Mouse (Mus musculus): ENCODE data around the gene Arhgef1. TPM values are rescaled to one million over a fixed set of nuclear protein-coding genes. Genes with fewer than 3 reads are reported as not detected.

The Arhgef1 gene
- 47.0 and 62.1 TPM in 2 replicates for polyA plus RNA-seq (2015; fragmentation: Nextera tagmentation; extraction: Ambion mirVana)

DNA sequence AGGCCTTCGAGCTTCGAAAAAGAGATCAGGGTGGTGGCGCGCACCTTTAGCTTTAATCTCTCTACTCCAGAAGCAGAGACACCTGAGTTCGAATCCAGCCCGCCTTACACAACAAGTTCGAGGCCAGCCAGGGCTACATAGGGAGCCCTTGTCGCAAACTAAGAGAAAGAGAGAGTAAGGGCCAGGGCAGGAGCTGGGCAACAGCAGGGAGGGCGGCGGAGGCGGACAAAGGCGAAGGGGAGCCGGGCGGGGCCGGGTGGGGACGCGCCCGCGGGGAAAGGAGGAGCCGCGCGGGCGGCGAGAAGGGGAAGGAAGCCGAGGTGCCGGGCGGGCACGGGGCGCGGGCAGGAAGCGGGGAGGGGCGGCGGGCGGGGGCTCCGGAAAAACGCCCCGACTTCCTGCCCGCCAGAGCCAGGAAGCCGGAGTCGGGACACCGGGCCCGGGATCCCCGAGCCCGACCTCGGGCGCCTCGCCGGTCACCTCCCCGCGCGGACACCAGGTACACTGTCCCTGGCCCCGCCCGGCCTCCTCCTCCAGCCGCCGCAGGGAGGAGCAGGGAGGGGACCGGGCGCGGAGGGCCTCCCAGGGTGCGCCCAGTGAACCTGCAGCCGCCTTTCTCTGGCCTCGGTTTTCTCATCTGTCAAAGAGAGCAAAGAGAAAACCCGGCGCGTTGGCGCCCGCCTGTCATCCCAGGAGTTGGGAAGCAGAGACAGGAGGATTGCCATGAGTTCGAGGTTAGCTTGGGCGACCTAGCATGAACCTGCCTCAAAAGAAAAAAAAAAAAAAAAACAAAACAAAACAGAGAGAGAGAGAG is at the start of gene Arhgef1:
TSS of gene Arhgef1 (plus strand) at position 283 of the 814 bp plus-strand sequence.
- Histone ChIP-seq H3K4me1 (ENCODE audit: control insufficient read depth, insufficient read depth, low read depth, low read length) (peaks cover 13% of the 10 kb centered on the region), H3K9me3 (ENCODE audit: control insufficient read depth, low read length) (no peaks in the 10 kb centered on the region), H3K27ac (ENCODE audit: low read depth, low read length) (peak within 1 kb of the TSS; percentile 62), H3K4me3 (ENCODE audit: low read length) (peak within 1 kb of the TSS; percentile 62), H3K9ac (ENCODE audit: low read depth, low read length) (peak within 1 kb of the TSS; percentile 80), H3K27me3 (replicated peaks; ENCODE audit: control insufficient read depth, insufficient read depth, low read length) (no peaks in the 10 kb centered on the region), H3K36me3 (ENCODE audit: control insufficient read depth, insufficient read depth, low read length) (no peaks in the 10 kb centered on the region), H3K4me2 (ENCODE audit: low read length) (peak within 1 kb of the TSS; percentile 79)
- WGBS, result 8% methylated on average over 48 of the region's 68 CpGs
- ATAC-seq, result no peak

DNA sequence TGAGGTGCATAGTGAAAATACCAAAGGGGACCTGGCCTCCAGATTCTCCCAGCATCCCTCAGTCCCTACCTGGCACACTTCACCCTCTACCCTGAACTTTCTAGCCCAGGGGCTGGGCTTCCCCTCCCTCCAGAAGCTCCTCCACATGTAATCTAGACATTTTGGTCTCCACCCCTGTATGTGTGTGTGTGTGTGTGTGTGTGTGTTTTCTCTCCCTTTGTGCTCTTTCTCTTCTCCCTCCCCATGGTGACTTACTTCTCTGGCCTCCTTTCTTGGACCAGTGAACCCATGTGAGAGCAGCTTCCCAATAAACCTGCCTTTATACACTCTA is 49.5 kb upstream of the Arhgef1 start:
- no peak overlapping the region for H3K4me3 ChIP-seq (ENCODE audit: low read length)
- no peaks in the 10 kb centered on the region for H3K9me3 ChIP-seq (ENCODE audit: control insufficient read depth, low read length)
- no peak overlapping the region for H3K4me2 ChIP-seq (ENCODE audit: low read length)
- no peak overlapping the region for H3K9ac ChIP-seq (ENCODE audit: low read depth, low read length)
- H3K27ac ChIP-seq (ENCODE audit: low read depth, low read length), result no peak overlapping the region
- ATAC-seq, result no peak
- H3K36me3 ChIP-seq (ENCODE audit: control insufficient read depth, insufficient read depth, low read length), result no peaks in the 10 kb centered on the region
- H3K4me1 ChIP-seq (ENCODE audit: control insufficient read depth, insufficient read depth, low read depth, low read length), result no peaks in the 10 kb centered on the region
- H3K27me3 ChIP-seq (replicated peaks; ENCODE audit: control insufficient read depth, insufficient read depth, low read length), result no peaks in the 10 kb centered on the region

DNA sequence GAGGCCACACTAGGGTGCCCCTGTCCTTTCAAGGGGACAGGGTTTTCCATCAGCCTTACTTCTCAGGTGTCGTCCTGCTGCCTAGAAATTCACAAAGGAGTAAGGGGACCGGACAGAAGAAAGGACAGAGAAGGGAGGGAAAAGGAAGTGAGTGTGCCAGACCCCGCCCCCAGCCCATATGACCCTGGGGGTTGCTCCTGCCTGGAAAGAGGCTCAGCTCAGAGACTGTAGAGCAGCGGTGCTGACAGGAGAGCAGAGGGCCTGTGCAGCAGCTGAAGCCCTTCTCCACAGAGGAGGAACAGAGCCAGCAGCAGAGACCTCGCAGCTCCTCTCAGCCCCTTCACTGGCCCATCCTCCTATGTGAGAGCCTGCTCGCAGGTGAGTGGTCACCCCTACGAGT is 49.0 kb upstream of the Arhgef1 start:
- H3K4me3 ChIP-seq (ENCODE audit: low read length), result no peak overlapping the region
- H3K4me1 ChIP-seq (ENCODE audit: control insufficient read depth, insufficient read depth, low read depth, low read length), result no peaks in the 10 kb centered on the region
- H3K9me3 ChIP-seq (ENCODE audit: control insufficient read depth, low read length), result no peaks in the 10 kb centered on the region
- H3K27me3 ChIP-seq (replicated peaks; ENCODE audit: control insufficient read depth, insufficient read depth, low read length), result no peaks in the 10 kb centered on the region
- H3K27ac ChIP-seq (ENCODE audit: low read depth, low read length), result no peak overlapping the region
- ATAC-seq, result no peak
- H3K4me2 ChIP-seq (ENCODE audit: low read length), result no peak overlapping the region
- no peaks in the 10 kb centered on the region for H3K36me3 ChIP-seq (ENCODE audit: control insufficient read depth, insufficient read depth, low read length)
- no peak overlapping the region for H3K9ac ChIP-seq (ENCODE audit: low read depth, low read length)
- 40% methylated on average over 7 of the region's 7 CpGs for WGBS

DNA sequence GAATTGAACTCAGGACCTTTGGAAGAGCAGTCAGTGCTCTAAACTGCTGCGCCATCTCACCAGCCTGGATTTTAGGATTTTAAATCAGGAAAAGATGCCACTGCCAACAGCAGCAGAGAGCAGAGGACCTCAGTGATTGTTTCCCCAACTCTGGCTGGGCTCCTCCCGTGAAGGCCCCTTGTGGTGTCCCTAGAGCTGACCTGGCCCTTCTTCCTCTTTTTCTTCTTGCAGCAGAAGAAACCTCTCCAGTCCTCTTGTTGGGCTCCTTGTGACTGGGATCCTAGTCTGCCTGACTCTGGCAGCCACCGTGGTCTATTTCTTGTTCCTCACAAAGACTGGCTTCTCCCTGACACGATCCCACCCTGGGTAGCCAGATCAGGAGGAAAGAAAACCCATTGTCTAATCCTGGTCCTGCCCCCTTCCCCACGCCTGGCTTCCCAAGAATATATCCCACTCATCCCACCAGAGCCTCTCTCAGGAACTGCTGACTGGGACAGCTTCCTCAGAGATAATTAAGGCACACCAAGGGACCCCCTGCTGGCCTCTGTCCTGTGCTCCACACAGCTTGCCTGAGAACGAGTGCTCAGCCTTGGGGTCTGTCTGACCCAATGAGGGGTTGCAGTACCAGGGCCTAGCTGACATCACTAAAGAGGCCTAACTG is 46.1 kb upstream of the Arhgef1 start:
- H3K36me3 ChIP-seq (ENCODE audit: control insufficient read depth, insufficient read depth, low read length), result no peaks in the 10 kb centered on the region
- no peak overlapping the region for H3K27ac ChIP-seq (ENCODE audit: low read depth, low read length)
- 33% methylated on average over 6 of the region's 6 CpGs for WGBS
- no peak overlapping the region for H3K4me3 ChIP-seq (ENCODE audit: low read length)
- ATAC-seq, result no peak
- no peaks in the 10 kb centered on the region for H3K9me3 ChIP-seq (ENCODE audit: control insufficient read depth, low read length)
- H3K4me2 ChIP-seq (ENCODE audit: low read length), result no peak overlapping the region
- no peaks in the 10 kb centered on the region for H3K4me1 ChIP-seq (ENCODE audit: control insufficient read depth, insufficient read depth, low read depth, low read length)
- no peak overlapping the region for H3K9ac ChIP-seq (ENCODE audit: low read depth, low read length)
- H3K27me3 ChIP-seq (replicated peaks; ENCODE audit: control insufficient read depth, insufficient read depth, low read length), result no peaks in the 10 kb centered on the region

DNA sequence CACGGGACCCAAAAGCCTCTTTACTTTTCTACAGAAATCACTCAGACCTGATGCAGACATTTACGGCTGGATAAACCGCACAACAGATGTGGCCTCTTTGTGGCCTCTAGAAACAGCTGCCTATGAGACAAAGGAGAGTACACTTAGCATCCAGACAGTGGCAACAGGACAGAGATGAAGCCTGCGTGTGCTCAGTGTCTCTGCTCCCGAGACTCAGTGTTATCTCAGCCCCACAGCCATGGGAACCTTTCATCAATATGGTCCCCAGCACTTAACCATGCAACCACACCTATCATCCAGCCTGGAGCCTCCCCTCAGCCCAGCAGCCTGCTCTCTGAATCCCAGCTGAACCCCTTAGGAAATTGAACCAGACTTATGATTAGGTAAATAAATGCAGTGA is 43.5 kb upstream of the Arhgef1 start:
- WGBS, result 74% methylated on average over 5 of the region's 5 CpGs
- no peak overlapping the region for H3K9ac ChIP-seq (ENCODE audit: low read depth, low read length)
- no peaks in the 10 kb centered on the region for H3K36me3 ChIP-seq (ENCODE audit: control insufficient read depth, insufficient read depth, low read length)

DNA sequence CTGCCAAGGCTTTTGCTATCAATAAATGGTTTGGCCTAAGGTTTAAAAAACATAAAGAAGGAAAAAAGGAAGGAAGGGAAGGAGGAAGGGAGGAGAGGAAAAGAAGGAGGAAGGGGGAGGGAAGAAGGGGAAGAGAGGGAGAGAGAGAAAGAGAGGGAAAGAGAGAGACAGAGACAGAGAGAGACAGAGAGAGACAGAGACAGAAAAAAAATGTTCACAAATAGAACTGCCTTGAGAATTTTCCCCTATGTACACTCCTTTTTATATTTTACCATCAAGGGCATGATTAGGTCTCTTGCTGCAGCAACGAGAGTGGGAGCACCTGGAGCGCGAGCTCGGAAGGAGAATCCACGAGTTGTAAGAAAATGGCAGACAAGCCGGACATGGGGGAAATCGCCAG is 40.8 kb upstream of the Arhgef1 start, which contains the start of gene Gm9844:
TSS of gene Gm9844 (plus strand) at position 301 of the 400 bp plus-strand sequence.
- Histone ChIP-seq H3K36me3 (ENCODE audit: control insufficient read depth, insufficient read depth, low read length) (no peaks in the 10 kb centered on the region), H3K9ac (ENCODE audit: low read depth, low read length) (no peak within 1 kb of the TSS), H3K27ac (ENCODE audit: low read depth, low read length) (no peak within 1 kb of the TSS), H3K27me3 (replicated peaks; ENCODE audit: control insufficient read depth, insufficient read depth, low read length) (no peaks in the 10 kb centered on the region; the same call in 1 of the 2 replicates), H3K4me2 (ENCODE audit: low read length) (no peak within 1 kb of the TSS), H3K9me3 (ENCODE audit: control insufficient read depth, low read length) (no peaks in the 10 kb centered on the region), H3K4me1 (ENCODE audit: control insufficient read depth, insufficient read depth, low read depth, low read length) (no peaks in the 10 kb centered on the region), H3K4me3 (ENCODE audit: low read length) (no peak within 1 kb of the TSS)
- ATAC-seq, result no peak
- WGBS, result 89% methylated on average over 7 of the region's 7 CpGs

More for the DNA sequence above, 43.5 kb upstream of the Arhgef1 start:
- Histone ChIP-seq H3K27ac (ENCODE audit: low read depth, low read length) (no peak overlapping the region), H3K4me2 (ENCODE audit: low read length) (no peak overlapping the region), H3K4me3 (ENCODE audit: low read length) (no peak overlapping the region), H3K9me3 (ENCODE audit: control insufficient read depth, low read length) (no peaks in the 10 kb centered on the region), H3K4me1 (ENCODE audit: control insufficient read depth, insufficient read depth, low read depth, low read length) (no peaks in the 10 kb centered on the region), H3K27me3 (replicated peaks; ENCODE audit: control insufficient read depth, insufficient read depth, low read length) (no peaks in the 10 kb centered on the region)
- no peak for ATAC-seq

DNA sequence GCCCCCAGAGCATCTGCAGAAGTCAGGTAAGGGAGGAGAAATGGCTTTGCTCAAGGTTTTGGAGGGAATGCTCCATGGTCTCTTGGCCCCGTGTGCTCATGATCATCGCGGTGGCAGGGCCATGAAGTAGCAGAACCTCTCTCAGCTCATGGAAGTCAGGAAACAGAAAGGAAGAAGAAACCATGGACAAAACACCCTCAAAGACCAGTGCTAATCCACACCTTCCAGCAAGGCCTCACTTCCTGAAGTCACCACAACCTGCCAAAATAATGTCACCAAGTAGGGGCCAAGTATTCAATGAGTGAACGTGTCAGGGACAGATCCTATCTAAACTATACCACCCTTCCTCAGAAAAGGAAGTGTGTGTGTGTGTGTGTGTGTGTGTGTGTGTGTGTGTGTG is 39.9 kb upstream of the Arhgef1 start:
- no peak overlapping the region for H3K27ac ChIP-seq (ENCODE audit: low read depth, low read length)
- no peak overlapping the region for H3K9ac ChIP-seq (ENCODE audit: low read depth, low read length)
- ATAC-seq, result no peak
- no peak overlapping the region for H3K4me3 ChIP-seq (ENCODE audit: low read length)
- no peaks in the 10 kb centered on the region for H3K4me1 ChIP-seq (ENCODE audit: control insufficient read depth, insufficient read depth, low read depth, low read length)
- no peaks in the 10 kb centered on the region for H3K36me3 ChIP-seq (ENCODE audit: control insufficient read depth, insufficient read depth, low read length)
- H3K9me3 ChIP-seq (ENCODE audit: control insufficient read depth, low read length), result no peaks in the 10 kb centered on the region
- 90% methylated on average over 4 of the region's 4 CpGs for WGBS
- no peaks in the 10 kb centered on the region; the same call in 1 of the 2 replicates for H3K27me3 ChIP-seq (replicated peaks; ENCODE audit: control insufficient read depth, insufficient read depth, low read length)
- H3K4me2 ChIP-seq (ENCODE audit: low read length), result no peak overlapping the region

DNA sequence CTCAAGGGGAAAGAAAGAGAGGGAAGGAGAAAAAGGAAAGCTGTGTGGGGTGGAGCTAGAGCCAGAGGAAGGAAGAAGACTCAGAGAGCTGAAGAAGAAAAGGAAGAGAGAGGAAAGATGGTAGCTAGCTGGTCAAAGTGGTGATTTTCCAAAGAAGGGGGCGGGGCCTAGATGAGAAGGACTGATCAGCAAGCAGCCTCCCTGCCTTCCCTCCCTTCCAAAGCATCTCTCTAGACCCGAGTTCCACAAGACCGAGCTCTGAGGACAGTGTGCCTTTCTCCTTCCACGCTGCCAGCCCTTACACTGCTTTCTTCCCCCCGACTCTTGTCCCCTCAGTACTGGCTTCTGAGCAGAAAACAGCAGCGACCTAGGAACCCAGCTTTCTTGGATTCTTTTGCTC is 38.6 kb upstream of the Arhgef1 start:
- no peaks in the 10 kb centered on the region; the same call in 1 of the 2 replicates for H3K27me3 ChIP-seq (replicated peaks; ENCODE audit: control insufficient read depth, insufficient read depth, low read length)
- WGBS, result 27% methylated on average over 6 of the region's 6 CpGs
- H3K27ac ChIP-seq (ENCODE audit: low read depth, low read length), result no peak overlapping the region
- ATAC-seq, result no peak
- no peak overlapping the region for H3K4me3 ChIP-seq (ENCODE audit: low read length)
- 0 out of 2 replicates have a peak overlapping the region, but pooled peaks have one; percentile 11 for H3K9ac ChIP-seq (ENCODE audit: low read depth, low read length)
- H3K9me3 ChIP-seq (ENCODE audit: control insufficient read depth, low read length), result no peaks in the 10 kb centered on the region
- no peak overlapping the region for H3K4me2 ChIP-seq (ENCODE audit: low read length)
- H3K36me3 ChIP-seq (ENCODE audit: control insufficient read depth, insufficient read depth, low read length), result no peaks in the 10 kb centered on the region
- H3K4me1 ChIP-seq (ENCODE audit: control insufficient read depth, insufficient read depth, low read depth, low read length), result no peaks in the 10 kb centered on the region

DNA sequence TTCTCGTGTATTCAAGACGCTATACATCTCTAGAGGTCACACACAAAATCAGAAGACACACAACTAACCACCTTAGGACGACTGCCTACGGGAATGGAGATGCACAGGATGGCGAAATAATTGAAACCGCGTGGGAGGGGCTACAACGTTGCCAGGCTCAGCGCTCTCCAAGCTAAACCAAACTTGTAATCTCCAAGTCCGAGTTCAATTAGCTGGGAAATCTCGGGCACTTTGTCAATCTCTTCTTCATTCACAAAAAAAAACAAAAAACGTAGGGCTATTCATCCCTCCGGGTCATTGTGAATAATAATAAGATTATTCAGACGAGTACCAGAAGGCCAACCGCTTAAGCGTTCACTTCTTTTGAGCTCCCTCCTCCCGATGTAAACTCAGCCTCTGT is 33.6 kb upstream of the Arhgef1 start:
- ATAC-seq, result no peak
- Histone ChIP-seq H3K36me3 (ENCODE audit: control insufficient read depth, insufficient read depth, low read length) (no peaks in the 10 kb centered on the region), H3K27me3 (replicated peaks; ENCODE audit: control insufficient read depth, insufficient read depth, low read length) (no peaks in the 10 kb centered on the region; the same call in 1 of the 2 replicates), H3K4me3 (ENCODE audit: low read length) (no peak overlapping the region), H3K4me2 (ENCODE audit: low read length) (no peak overlapping the region), H3K9me3 (ENCODE audit: control insufficient read depth, low read length) (0 out of 2 replicates have a peak, but pooled peaks cover 3% of the 10 kb centered on the region), H3K9ac (ENCODE audit: low read depth, low read length) (no peak overlapping the region), H3K4me1 (ENCODE audit: control insufficient read depth, insufficient read depth, low read depth, low read length) (no peaks in the 10 kb centered on the region), H3K27ac (ENCODE audit: low read depth, low read length) (no peak overlapping the region)
- WGBS, result 47% methylated on average over 17 of the region's 17 CpGs
